Mouse (Mus musculus): ENCODE data around the gene Vangl1.

- TF ChIP-seq CTCF (conservative IDR thresholded peaks at IDR 0.05; ENCODE audit: insufficient read depth, insufficient read length, low read depth, low read length) (no peak), POLR2A (IDR thresholded peaks at IDR 0.05; ENCODE audit: low read depth, low read length) (no peak)
Measured at GRCm38 (mm10) chr3:102211340-102211739, 6.8 kb upstream of the Vangl1 start.

All from kidney, adult 2 months (tissue).